Mouse (Mus musculus): ENCODE measurements around the gene Sestd1.

DNA sequence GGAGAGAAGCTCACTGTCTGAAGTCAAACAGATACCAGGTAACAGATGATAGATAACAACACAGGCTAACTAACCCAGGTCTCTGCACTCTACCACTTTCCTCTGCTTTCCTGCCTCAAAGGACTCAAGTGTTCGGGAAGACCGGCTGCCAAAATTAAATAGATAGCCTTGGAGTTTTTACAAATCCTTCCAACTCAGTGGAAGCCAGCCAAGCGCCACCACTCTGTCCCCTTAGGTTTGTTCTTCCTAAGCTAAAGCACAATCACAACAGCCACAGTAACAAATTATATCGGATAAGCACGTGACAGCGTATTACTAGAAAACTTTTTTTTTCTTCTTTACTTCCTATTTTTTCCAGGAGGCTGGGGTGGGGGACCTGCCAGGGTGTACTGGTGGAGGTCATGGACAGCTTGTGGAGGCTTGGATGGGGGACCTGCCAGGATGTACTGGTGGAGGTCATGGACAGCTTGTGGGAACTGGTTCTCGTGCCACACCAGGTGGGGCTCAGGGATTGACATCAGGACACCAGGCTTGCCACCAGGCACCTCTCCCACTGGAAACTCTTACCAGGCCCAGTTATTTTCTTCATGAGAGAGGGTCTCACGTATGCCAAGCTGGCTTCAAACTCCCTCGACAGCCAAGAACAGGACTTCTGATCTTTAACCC, 5.3 kb downstream of the Sestd1 start:
- TF ChIP-seq CTCF (IDR thresholded peaks at IDR 0.05; ENCODE audit: low read depth, low read length) (no peak), POLR2A (IDR thresholded peaks at IDR 0.05; ENCODE audit: extremely low read depth, insufficient read depth, low read length) (no peak)

Data from liver, adult 2 months (tissue).